Mouse (Mus musculus) liver, embryonic 11.5 days (tissue): ENCODE data around the gene Cby3. TPM values are rescaled to one million over a fixed set of nuclear protein-coding genes. Genes with fewer than 3 reads are reported as not detected.

ENCODE experiments used
- ATAC-seq: fragments of 200-750 bp; cut with Nextera tagmentation; replicated peaks from 2 replicates; pipeline ENCODE4 v1.8.0; 2017; ENCODE audit warnings: moderate number of reproducible peaks, mild to moderate bottlenecking, moderate TSS enrichment, moderate library complexity; ENCODE audit not compliant: low FRiP score
- DNase-seq: peaks from one replicate; pipeline ENCODE4 v3.0.0-alpha.2; 2017; ENCODE audit warnings: low spot score
- H3K27ac ChIP-seq: fragments of 300-500 bp; sonication (generic); 2 replicates; pipeline ENCODE4 v1.5.1; 2014; ENCODE audit warnings: mild to moderate bottlenecking, low read depth, low read length, control low read depth
- H3K27me3 ChIP-seq: fragments of 300-500 bp; sonication (generic); replicated peaks from 2 replicates; pipeline ENCODE4 v1.6.1; 2014; ENCODE audit warnings: low read length, mixed read lengths; ENCODE audit not compliant: control insufficient read depth, insufficient read depth
- H3K36me3 ChIP-seq: fragments of 300-500 bp; sonication (generic); 2 replicates; pipeline ENCODE4 v1.6.1; 2014; ENCODE audit warnings: mild to moderate bottlenecking, low read length, moderate library complexity, mixed read lengths; ENCODE audit not compliant: control insufficient read depth, insufficient read depth
- H3K4me1 ChIP-seq: fragments of 300-500 bp; sonication (generic); replicated peaks from 2 replicates; pipeline ENCODE4 v1.6.1; 2014; ENCODE audit warnings: low read length, mixed read lengths; ENCODE audit not compliant: control insufficient read depth, insufficient read depth
- H3K4me2 ChIP-seq: fragments of 300-500 bp; sonication (generic); 2 replicates; pipeline ENCODE4 v1.6.1; 2014; ENCODE audit warnings: mild to moderate bottlenecking, control low read depth, moderate library complexity
- H3K4me3 ChIP-seq: fragments of 300-500 bp; sonication (generic); 2 replicates; pipeline ENCODE4 v1.5.1; 2014; ENCODE audit warnings: low read depth, low read length, control low read depth
- H3K9ac ChIP-seq: fragments of 300-500 bp; sonication (generic); 2 replicates; pipeline ENCODE4 v1.6.1; 2014; ENCODE audit warnings: low read depth, low read length, control low read depth
- H3K9me3 ChIP-seq: fragments of 300-500 bp; sonication (generic); 2 replicates; pipeline ENCODE4 v1.6.1; 2016; ENCODE audit warnings: low read length, inconsistent platforms, mixed read lengths; ENCODE audit not compliant: control insufficient read depth
- WGBS: fragments of 180-500 bp; shearing (Covaris S2); extraction: QIAGEN DNeasy Blood & Tissue Kit; methylation state at CpG from one replicate; pipeline ENCODE4 v1.1.7; 2014; 5-methylcytosine and 5-hydroxymethylcytosine counted together
- polyA plus RNA-seq: library from polyadenylated mRNA; unstranded; fragments of >200 nt; fragmentation: Nextera tagmentation; extraction: Ambion mirVana; gene quantifications from 2 replicates; pipeline ENCODE4 v1.2.1, GENCODE M21; 2014

Cby3 gene
- polyA plus RNA-seq, 1 experiment from 2014 or later: not detected

DNA sequence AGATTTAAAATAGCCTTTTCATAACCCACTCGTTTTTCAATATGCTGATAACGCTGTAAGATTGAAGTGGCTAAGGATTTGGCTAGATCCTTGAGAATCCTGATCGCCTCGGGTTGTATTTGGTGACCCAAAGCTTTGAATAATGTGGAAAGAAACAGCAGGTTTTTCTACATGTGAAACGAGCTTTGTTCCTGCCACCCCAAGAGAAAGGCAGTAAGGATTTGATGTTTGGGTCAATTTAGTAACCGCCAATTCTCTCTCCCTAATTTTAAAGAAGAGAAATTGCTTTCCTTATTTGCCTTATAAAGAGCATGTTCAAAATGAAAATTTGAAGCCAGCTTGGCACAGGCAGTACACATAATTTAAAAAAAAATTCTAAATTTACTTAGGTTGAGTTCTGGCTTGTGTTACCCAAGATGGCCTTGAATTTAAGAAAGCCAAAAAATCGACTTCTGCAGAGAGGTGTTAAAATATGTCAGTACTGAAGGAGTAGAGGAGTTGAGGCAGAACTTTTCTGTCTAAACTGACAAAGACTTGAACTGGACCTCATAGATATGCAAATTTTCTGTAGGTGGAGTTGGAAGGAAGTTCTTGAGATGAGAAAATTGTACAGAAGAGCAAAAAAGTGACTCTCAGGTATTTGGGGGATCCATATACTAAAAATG lies 27.8 kb upstream of the Cby3 start:
- 5% methylated on average over 7 of the region's 7 CpGs for WGBS
- DNase-seq: no peak
- Histone ChIP-seq H3K4me3 (peak overlapping the region; percentile 81), H3K27ac (peak overlapping the region; percentile 80), H3K4me1 (peaks cover 28% of the 10 kb centered on the region), H3K9me3 (no peaks in the 10 kb centered on the region), H3K36me3 (no peaks in the 10 kb centered on the region; the same call in 1 of the 2 replicates), H3K27me3 (no peaks in the 10 kb centered on the region), H3K9ac (peak overlapping the region; percentile 88), H3K4me2 (peak overlapping the region; percentile 87)
- no peak for ATAC-seq

DNA sequence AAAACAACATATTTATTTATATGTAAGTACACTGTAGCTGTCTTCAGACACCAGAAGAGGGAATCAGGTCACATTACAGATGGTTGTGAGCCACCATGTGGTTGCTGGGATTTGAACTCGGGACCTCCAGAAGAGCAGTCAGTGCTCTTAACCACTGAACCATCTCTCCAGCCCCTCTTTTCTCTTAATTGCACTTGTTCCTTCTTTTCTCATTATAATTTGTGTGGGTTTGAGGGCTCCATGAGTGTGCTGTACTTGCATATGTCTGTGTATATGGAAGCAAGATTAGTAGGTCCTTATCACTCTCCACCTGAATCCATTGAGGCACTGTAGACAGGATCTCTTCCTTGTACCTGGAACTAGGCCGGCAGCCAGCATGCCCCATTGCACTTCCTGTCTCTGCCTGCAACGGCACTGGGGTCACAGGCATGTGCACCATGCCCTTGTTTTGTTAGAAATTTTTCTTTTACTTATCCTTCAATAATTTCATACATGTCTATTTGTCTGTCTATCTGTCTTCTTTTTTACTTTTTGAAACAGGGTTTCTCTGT lies 26.1 kb upstream of the Cby3 start:
- 61% methylated on average over 3 of the region's 3 CpGs for WGBS
- no peak for ATAC-seq
- H3K4me2 ChIP-seq: no peak overlapping the region

DNA sequence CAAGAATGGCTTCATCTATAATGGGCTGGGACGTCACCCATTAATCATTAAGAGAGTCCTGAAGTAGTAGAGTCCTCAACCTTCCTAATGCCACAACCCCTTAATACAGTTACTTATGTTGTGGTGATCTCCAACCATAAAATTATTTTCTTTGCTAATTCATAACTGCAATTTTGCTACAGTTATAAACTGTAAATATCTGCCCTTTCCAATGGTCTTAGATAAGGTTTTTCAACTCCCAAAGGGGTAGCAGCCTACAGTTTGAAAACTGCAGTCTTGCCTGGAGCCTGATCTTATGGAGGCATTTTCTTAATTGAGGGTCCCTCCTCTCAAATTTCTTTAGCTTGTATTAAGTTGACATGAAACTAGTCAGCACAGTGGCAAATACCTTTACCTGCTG lies 24.9 kb upstream of the Cby3 start:
- H3K4me1 ChIP-seq: peaks cover 7% of the 10 kb centered on the region
- H3K27ac ChIP-seq: no peak overlapping the region
- no peak for ATAC-seq
- no peaks in the 10 kb centered on the region for H3K27me3 ChIP-seq
- H3K4me2 ChIP-seq: no peak overlapping the region
- H3K36me3 ChIP-seq: no peaks in the 10 kb centered on the region; the same call in 1 of the 2 replicates
- no peak overlapping the region for H3K4me3 ChIP-seq
- 84% methylated on average over 1 of the region's 1 CpGs for WGBS
- no peak overlapping the region for H3K9ac ChIP-seq
- no peaks in the 10 kb centered on the region for H3K9me3 ChIP-seq
- DNase-seq: no peak

More for the DNA sequence above, 26.1 kb upstream of the Cby3 start:
- Histone ChIP-seq H3K4me1 (peaks cover 15% of the 10 kb centered on the region), H3K4me3 (no peak overlapping the region), H3K9me3 (no peaks in the 10 kb centered on the region), H3K36me3 (no peaks in the 10 kb centered on the region; the same call in 1 of the 2 replicates), H3K27me3 (no peaks in the 10 kb centered on the region), H3K9ac (no peak overlapping the region), H3K27ac (no peak overlapping the region)
- DNase-seq: no peak

DNA sequence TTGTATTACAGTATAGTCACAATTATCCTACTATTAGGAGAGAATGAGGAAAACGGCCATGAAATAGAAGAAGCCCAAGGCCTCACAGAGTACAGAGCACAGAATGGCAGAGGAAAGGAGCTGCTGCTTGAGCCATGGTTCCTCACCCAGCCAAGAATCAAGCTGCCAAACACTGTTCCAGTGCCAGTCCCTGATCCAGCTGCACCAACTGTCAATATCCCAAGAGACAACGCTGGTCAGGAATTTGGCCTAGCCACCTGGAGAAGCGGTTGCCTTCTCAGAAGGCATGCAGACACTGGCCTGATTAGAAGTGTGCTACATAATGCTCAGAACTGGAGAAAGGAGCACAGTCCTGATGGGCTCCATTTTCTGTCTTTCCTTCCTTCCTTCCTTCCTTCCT lies 21.1 kb upstream of the Cby3 start:
- WGBS: 87% methylated on average over 3 of the region's 3 CpGs

DNA sequence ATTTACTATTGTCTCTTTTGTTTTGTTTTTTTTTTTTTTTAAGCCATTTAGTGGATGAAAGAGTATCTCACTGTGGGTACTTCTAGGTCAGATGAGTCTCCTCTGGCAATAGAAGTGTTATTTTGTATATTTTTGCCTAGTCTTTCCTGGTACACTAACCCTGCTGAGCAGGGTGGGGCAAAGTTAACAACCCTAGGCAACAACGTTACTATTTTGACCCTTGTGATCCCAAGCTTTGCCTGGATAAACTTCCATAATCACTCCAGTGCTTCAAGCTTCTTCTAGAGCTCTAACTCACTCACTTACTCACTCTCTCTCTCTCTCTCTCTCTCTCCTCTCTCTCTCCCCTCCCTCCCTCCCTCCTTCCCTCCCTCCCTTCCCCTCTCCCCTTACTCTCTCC lies 18.1 kb upstream of the Cby3 start:
- no peak overlapping the region for H3K4me3 ChIP-seq
- no peaks in the 10 kb centered on the region for H3K4me1 ChIP-seq
- ATAC-seq (no peak), DNase-seq (no peak)
- no peaks in the 10 kb centered on the region for H3K9me3 ChIP-seq
- no peak overlapping the region for H3K9ac ChIP-seq
- 44% methylated on average over 1 of the region's 1 CpGs for WGBS
- no peaks in the 10 kb centered on the region for H3K27me3 ChIP-seq
- no peak overlapping the region for H3K4me2 ChIP-seq
- no peaks in the 10 kb centered on the region; the same call in 1 of the 2 replicates for H3K36me3 ChIP-seq
- no peak overlapping the region for H3K27ac ChIP-seq

More for the DNA sequence above, 21.1 kb upstream of the Cby3 start:
- Histone ChIP-seq H3K36me3 (no peaks in the 10 kb centered on the region; the same call in 1 of the 2 replicates), H3K9ac (no peak overlapping the region), H3K4me1 (no peaks in the 10 kb centered on the region), H3K4me2 (no peak overlapping the region), H3K27me3 (no peaks in the 10 kb centered on the region), H3K4me3 (no peak overlapping the region), H3K27ac (no peak overlapping the region), H3K9me3 (no peaks in the 10 kb centered on the region)
- ATAC-seq (no peak), DNase-seq (no peak)

DNA sequence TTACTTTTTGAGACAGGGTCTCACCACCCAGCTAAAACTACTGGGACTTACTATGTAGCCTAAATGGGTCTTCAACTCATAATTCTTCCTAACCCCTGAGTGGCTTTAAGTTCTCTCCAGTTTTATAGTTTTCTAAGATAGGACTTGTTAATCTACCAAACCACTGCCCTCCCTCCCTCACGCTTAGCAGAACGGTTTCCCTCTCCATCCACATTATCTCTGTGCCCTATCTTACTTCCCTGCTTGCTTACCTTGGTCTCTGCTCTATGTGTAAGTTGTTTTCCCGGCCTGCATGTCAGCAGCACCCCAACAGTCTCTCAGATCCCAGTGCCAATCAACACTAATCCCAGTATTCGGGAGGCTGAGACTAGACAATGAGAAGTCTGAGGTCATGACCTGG lies 17.4 kb upstream of the Cby3 start:
- no peak overlapping the region for H3K9ac ChIP-seq
- H3K27ac ChIP-seq: no peak overlapping the region
- H3K36me3 ChIP-seq: no peaks in the 10 kb centered on the region
- no peaks in the 10 kb centered on the region for H3K4me1 ChIP-seq
- H3K4me2 ChIP-seq: no peak overlapping the region
- WGBS: 48% methylated on average over 4 of the region's 4 CpGs
- no peaks in the 10 kb centered on the region for H3K27me3 ChIP-seq
- H3K4me3 ChIP-seq: no peak overlapping the region
- no peaks in the 10 kb centered on the region for H3K9me3 ChIP-seq
- DNase-seq (no peak), ATAC-seq (no peak)

DNA sequence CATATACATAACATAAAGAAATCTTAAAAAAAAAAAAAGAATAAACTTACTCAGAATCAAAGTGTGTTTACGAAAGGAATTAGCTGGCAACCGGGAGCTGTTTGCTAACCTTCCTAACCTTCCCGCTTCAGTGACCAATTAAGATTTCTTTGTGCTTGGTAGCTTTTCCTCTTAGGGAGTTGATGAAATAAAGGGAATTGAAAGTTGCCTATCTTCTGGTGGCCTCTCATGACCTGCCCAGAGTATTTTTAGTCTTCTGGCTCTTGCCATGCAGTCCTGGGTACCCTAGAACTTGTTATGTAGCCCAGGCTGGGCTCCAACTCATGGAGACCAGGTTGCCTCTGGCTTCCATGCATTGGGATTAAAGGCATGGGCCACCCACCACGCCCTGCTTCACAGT lies 8.8 kb upstream of the Cby3 start:
- Histone ChIP-seq H3K9me3 (no peaks in the 10 kb centered on the region), H3K36me3 (no peaks in the 10 kb centered on the region), H3K4me3 (no peak overlapping the region), H3K9ac (no peak overlapping the region), H3K4me2 (no peak overlapping the region), H3K27me3 (no peaks in the 10 kb centered on the region), H3K27ac (no peak overlapping the region), H3K4me1 (no peaks in the 10 kb centered on the region)
- ATAC-seq (no peak), DNase-seq (no peak)
- WGBS: 80% methylated on average over 4 of the region's 4 CpGs

DNA sequence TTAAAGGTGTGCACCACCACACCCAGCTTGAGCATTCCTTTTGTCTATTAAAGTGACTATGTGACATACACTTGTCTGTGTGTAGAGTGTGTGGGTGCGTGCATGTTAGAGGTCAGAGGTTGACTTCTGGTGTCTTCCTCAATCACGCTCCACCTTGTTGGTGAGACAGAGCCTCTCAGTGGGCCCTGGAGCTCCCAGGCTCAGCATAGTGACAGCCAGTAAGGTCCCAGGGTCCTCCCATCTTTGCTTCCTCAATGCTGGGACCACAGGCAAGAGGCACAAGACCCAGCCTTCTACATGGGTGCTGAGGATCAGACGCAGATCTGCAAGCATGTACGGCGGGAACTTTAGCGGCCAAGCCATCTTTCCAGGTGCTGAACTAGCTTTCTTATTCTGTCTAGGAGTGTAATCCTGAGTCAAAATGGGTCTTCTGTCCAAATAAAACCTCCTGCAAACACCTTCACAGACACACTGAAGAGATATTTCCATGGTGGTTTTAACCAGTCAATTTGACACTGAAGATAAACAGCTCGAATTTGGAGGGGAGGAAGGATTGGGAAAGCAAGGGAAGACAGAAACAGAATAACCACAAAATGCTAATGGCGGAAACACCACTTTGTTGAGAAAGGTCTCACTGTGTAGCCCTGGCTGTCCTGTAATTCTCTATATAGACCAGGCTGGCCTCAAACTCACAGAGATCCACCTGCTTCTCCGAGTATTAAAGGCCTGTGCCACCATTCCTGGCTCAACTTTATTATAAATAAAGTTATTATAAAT lies 7.8 kb upstream of the Cby3 start:
- ATAC-seq: no peak
- Histone ChIP-seq H3K27ac (no peak overlapping the region), H3K4me3 (no peak overlapping the region), H3K27me3 (no peaks in the 10 kb centered on the region), H3K4me2 (no peak overlapping the region), H3K4me1 (no peaks in the 10 kb centered on the region), H3K9ac (no peak overlapping the region), H3K9me3 (no peaks in the 10 kb centered on the region), H3K36me3 (no peaks in the 10 kb centered on the region)
- DNase-seq: no peak
- WGBS: 76% methylated on average over 9 of the region's 9 CpGs
